In genomic region chr2:34644571-34645526, GRCm38 (mm10) we compare ENCODE assay signal across 10 mouse cellular contexts.
DNase-seq lines count a peak whose midpoint lies in the region; ATAC-seq and TF ChIP-seq lines count a peak whose summit lies in the region.
"Had no signal": no experiment of that assay in that cellular context is flagged by ENCODE, and none has a peak within 500 bp of the region (broad histone marks: within the 10 kb centered on the region; RNA-seq: fewer than 3 reads in every experiment).

No protein-coding gene starts in this region.

- intact Hi-C loops in left cerebral cortex, postnatal 10 days (cut with DNase I), result loop anchor here (10.0 kb wide), 1 partner anchor 900 kb away; no protein-coding TSS in a partner anchor

- no peaks in the 10 kb centered on the region for H3K79me2 ChIP-seq in liver, adult 2 months (ENCODE audit: control insufficient read depth, insufficient read depth, low read length)

- H3K36me3 ChIP-seq in midbrain, postnatal 0 days (ENCODE audit: insufficient read depth, low read length), result no peaks in the 10 kb centered on the region
- no peaks in the 10 kb centered on the region for H3K36me3 ChIP-seq in midbrain, embryonic 13.5 days
- H3K36me3 ChIP-seq in liver, adult 2 months (ENCODE audit: control insufficient read depth, insufficient read depth, low read length), result no peaks in the 10 kb centered on the region
- H3K36me3 ChIP-seq: stomach, embryonic 15.5 days had no signal

- peak; percentile 37; the same call in 1 of the 2 replicates for TF ChIP-seq CTCF in cerebellum, adult 2 months (IDR thresholded peaks at IDR 0.05; ENCODE audit: borderline replicate concordance, insufficient read depth, low read depth, low read length)
- TF ChIP-seq CTCF in midbrain, postnatal 0 days (IDR thresholded peaks at IDR 0.05), result peak; percentile 68
- peak; percentile 57; the same call in 1 of the 2 replicates for TF ChIP-seq CTCF in liver, adult 2 months (IDR thresholded peaks at IDR 0.05; ENCODE audit: low read depth, low read length)

- no peak for DNase-seq in cerebellum, adult 2 months
- DNase-seq in cerebellum, adult 8-10 months, result no peak
- no peak for DNase-seq in midbrain, postnatal 0 days (ENCODE audit: low spot score)
- peak; percentile 8 for DNase-seq in liver, adult 2 months (ENCODE audit: extremely low read depth, low read depth, low spot score)
- peak; percentile 50 for DNase-seq in thymus, postnatal 0 days (ENCODE audit: low spot score)
- DNase-seq in kidney, adult 11 months, result no peak
- DNase-seq in left cerebral cortex, postnatal 10 days (ENCODE audit: extremely low spot score in 1 of 2, low spot score in 2 of 2), result no peak

- no peaks in the 10 kb centered on the region for H3K9me3 ChIP-seq in midbrain, postnatal 0 days (ENCODE audit: low read length)
- no peaks in the 10 kb centered on the region for H3K9me3 ChIP-seq in midbrain, embryonic 13.5 days
- H3K9me3 ChIP-seq: stomach, embryonic 15.5 days had no signal

- WGBS in cerebellum, adult 2 months, result 66% methylated on average over 22 of the region's 22 CpGs
- 38% methylated on average over 22 of the region's 22 CpGs for WGBS in midbrain, postnatal 0 days
- WGBS in midbrain, embryonic 13.5 days, result 28% methylated on average over 22 of the region's 22 CpGs
- WGBS in liver, adult 2 months, result 55% methylated on average over 22 of the region's 22 CpGs

- no peaks in the 10 kb centered on the region for H3K27me3 ChIP-seq in cerebellum, adult 2 months (ENCODE audit: control insufficient read depth, insufficient read depth, low read length)
- H3K27me3 ChIP-seq in midbrain, postnatal 0 days (ENCODE audit: insufficient read depth, low read length), result no peaks in the 10 kb centered on the region
- H3K27me3 ChIP-seq in midbrain, embryonic 13.5 days, result peaks cover 8% of the 10 kb centered on the region
- no peaks in the 10 kb centered on the region for H3K27me3 ChIP-seq in liver, adult 2 months (ENCODE audit: control insufficient read depth, insufficient read depth, low read length)
- H3K27me3 ChIP-seq: Patski; stomach, embryonic 15.5 days had no signal

- TF ChIP-seq POLR2A in cerebellum, adult 2 months (IDR thresholded peaks at IDR 0.05; ENCODE audit: borderline replicate concordance, insufficient read depth, low read length), result no peak
- TF ChIP-seq POLR2A in liver, adult 2 months (IDR thresholded peaks at IDR 0.05; ENCODE audit: extremely low read depth, insufficient read depth, low read length), result no peak

- H3K4me3 ChIP-seq in cerebellum, adult 2 months (replicated peaks; ENCODE audit: insufficient read depth, low read depth, low read length), result no peak overlapping the region
- H3K4me3 ChIP-seq in midbrain, postnatal 0 days (ENCODE audit: low read depth, low read length), result no peak overlapping the region
- H3K4me3 ChIP-seq in midbrain, embryonic 13.5 days (replicated peaks), result no peak overlapping the region
- H3K4me3 ChIP-seq in liver, adult 2 months (ENCODE audit: insufficient read depth, low read depth, low read length), result no peak overlapping the region

- no peak overlapping the region for H3K4me2 ChIP-seq in midbrain, postnatal 0 days (ENCODE audit: low read depth, low read length, poor library complexity, severe bottlenecking)
- H3K4me2 ChIP-seq in midbrain, embryonic 13.5 days (replicated peaks), result no peak overlapping the region

- no peak overlapping the region for H3K9ac ChIP-seq in midbrain, postnatal 0 days (replicated peaks; ENCODE audit: low read length, poor library complexity, severe bottlenecking)
- H3K9ac ChIP-seq in midbrain, embryonic 13.5 days (replicated peaks), result no peak overlapping the region
- no peak overlapping the region for H3K9ac ChIP-seq in liver, adult 2 months (ENCODE audit: low read depth, low read length)
- H3K9ac ChIP-seq: stomach, embryonic 15.5 days had no signal

- no peak overlapping the region for H3K27ac ChIP-seq in cerebellum, adult 2 months (ENCODE audit: insufficient read depth, low read length)
- H3K27ac ChIP-seq in midbrain, postnatal 0 days (ENCODE audit: low read depth, low read length), result no peak overlapping the region
- no peak overlapping the region for H3K27ac ChIP-seq in midbrain, embryonic 13.5 days
- H3K27ac ChIP-seq in liver, adult 2 months (replicated peaks; ENCODE audit: insufficient read depth, low read depth, low read length), result no peak overlapping the region
- H3K27ac ChIP-seq: stomach, embryonic 15.5 days had no signal

- no peaks in the 10 kb centered on the region for H3K4me1 ChIP-seq in cerebellum, adult 2 months (ENCODE audit: control insufficient read depth, insufficient read depth, low read length)
- peaks cover 3% of the 10 kb centered on the region; the same call in 1 of the 2 replicates for H3K4me1 ChIP-seq in midbrain, postnatal 0 days (ENCODE audit: insufficient read depth, low read length)
- H3K4me1 ChIP-seq in midbrain, embryonic 13.5 days (replicated peaks), result peaks cover 10% of the 10 kb centered on the region
- H3K4me1 ChIP-seq in liver, adult 2 months (ENCODE audit: control insufficient read depth, insufficient read depth, low read length), result no peaks in the 10 kb centered on the region; the same call in 1 of the 2 replicates

- no peak for ATAC-seq in midbrain, postnatal 0 days (ENCODE audit: low FRiP score)
- no peak for ATAC-seq in midbrain, embryonic 13.5 days
- ATAC-seq: Patski had no signal

Comparison
In these comparisons a context has a peak if more than half of its experiments do, and no peak if none do; other contexts are left out.
1. DNase-seq: peak in liver, adult 2 months (single experiment) and thymus, postnatal 0 days (single experiment); none in cerebellum, adult 2 months (0 of 2), cerebellum, adult 8-10 months (single experiment), midbrain, postnatal 0 days (single experiment), kidney, adult 11 months (single experiment) and left cerebral cortex, postnatal 10 days (0 of 2).
2. Peak in every context shown above with its lines, with median percentiles within 50 percentile points of each other: CTCF ChIP-seq.